Mouse (Mus musculus) embryonic fibroblast, embryonic 13.5 days (primary cell): Measurements from ENCODE around the gene Ash1l.

ENCODE experiments used
- CTCF ChIP-seq: IDR thresholded peaks from 2 replicates; pipeline ENCODE4 v1.5.1; 2011; ENCODE audit warnings: mild to moderate bottlenecking, control low read depth, low read length, moderate library complexity, borderline replicate concordance; ENCODE audit not compliant: insufficient read depth
- POLR2A ChIP-seq: IDR thresholded peaks from 2 replicates; pipeline ENCODE4 v1.6.1; 2011; ENCODE audit warnings: low read depth, mild to moderate bottlenecking, control low read depth, low read length, moderate library complexity

- TF ChIP-seq POLR2A (no peak), CTCF (no peak)
Observed at GRCm38 (mm10) chr3:89077383-89077782, 127.0 kb downstream of the Ash1l start.
